Mouse (Mus musculus): ENCODE data around the gene Cic. TPM values are rescaled to one million over a fixed set of nuclear protein-coding genes. Genes with fewer than 3 reads are reported as not detected.
"Not testable (repeated sequence)": the region's sequence is repeated elsewhere in the genome, so short reads cannot be mapped to it uniquely, and the experiment has no call there.

The Cic gene
- polyA plus RNA-seq, 1 experiment from 2014 or later, result 29.7 TPM

- DNase-seq (ENCODE audit: low spot score, missing footprints), result peak; percentile 97
- under 1% methylated on average over 24 of the region's 25 CpGs for WGBS
- Histone ChIP-seq H3K4me3 (ENCODE audit: low read depth, low read length) (peak overlapping the region; percentile 92), H3K27ac (ENCODE audit: low read depth, low read length) (peak overlapping the region; percentile 88), H3K36me3 (ENCODE audit: control insufficient read depth, insufficient read depth, low read length) (peaks cover 12% of the 10 kb centered on the region; the same call in 1 of the 2 replicates), H3K4me1 (ENCODE audit: control insufficient read depth, insufficient read depth, low read length) (peaks cover 35% of the 10 kb centered on the region), H3K9me3 (ENCODE audit: control insufficient read depth, low read length) (no peaks in the 10 kb centered on the region), H3K4me2 (peak overlapping the region; percentile 74), H3K27me3 (ENCODE audit: control insufficient read depth, insufficient read depth, low read length) (no peaks in the 10 kb centered on the region), H3K9ac (ENCODE audit: low read length) (peak overlapping the region; percentile 87)
- ATAC-seq (ENCODE audit: low FRiP score), result no peak; the same call in 1 of the 2 replicates
Measured at GRCm38 (mm10) chr7:25248846-25249313, 18.6 kb upstream of the Cic start.

GRCm38 (mm10) chr7:25249314-25250140 is 18.0 kb upstream of the Cic start:
- Histone ChIP-seq H3K27ac (ENCODE audit: low read depth, low read length) (peak overlapping the region; percentile 88), H3K9ac (ENCODE audit: low read length) (peak overlapping the region; percentile 87), H3K4me2 (peak overlapping the region; percentile 74), H3K4me3 (ENCODE audit: low read depth, low read length) (peak overlapping the region; percentile 92), H3K4me1 (ENCODE audit: control insufficient read depth, insufficient read depth, low read length) (peaks cover 35% of the 10 kb centered on the region), H3K27me3 (ENCODE audit: control insufficient read depth, insufficient read depth, low read length) (no peaks in the 10 kb centered on the region), H3K9me3 (ENCODE audit: control insufficient read depth, low read length) (no peaks in the 10 kb centered on the region), H3K36me3 (ENCODE audit: control insufficient read depth, insufficient read depth, low read length) (peaks cover 9% of the 10 kb centered on the region; the same call in 1 of the 2 replicates)
- under 1% methylated on average over 42 of the region's 73 CpGs for WGBS
- peak; percentile 97 for DNase-seq (ENCODE audit: low spot score, missing footprints)
- ATAC-seq (ENCODE audit: low FRiP score), result peak; percentile 73

GRCm38 (mm10) chr7:25250141-25250972 is 17.1 kb upstream of the Cic start, which contains the start of gene Erf:
Gene Erf (minus strand): TSS chr7:25250761.
- Histone ChIP-seq H3K4me2 (peak within 1 kb of the TSS; percentile 74), H3K4me1 (ENCODE audit: control insufficient read depth, insufficient read depth, low read length) (peaks cover 35% of the 10 kb centered on the region), H3K4me3 (ENCODE audit: low read depth, low read length) (peak within 1 kb of the TSS; percentile 92), H3K9ac (ENCODE audit: low read length) (peak within 1 kb of the TSS; percentile 87), H3K36me3 (ENCODE audit: control insufficient read depth, insufficient read depth, low read length) (peaks cover under 1% of the 10 kb centered on the region; the same call in 1 of the 2 replicates), H3K27ac (ENCODE audit: low read depth, low read length) (peak within 1 kb of the TSS; percentile 88), H3K9me3 (ENCODE audit: control insufficient read depth, low read length) (no peaks in the 10 kb centered on the region), H3K27me3 (ENCODE audit: control insufficient read depth, insufficient read depth, low read length) (no peaks in the 10 kb centered on the region)
- ATAC-seq (ENCODE audit: low FRiP score) (peak; percentile 82), DNase-seq (ENCODE audit: low spot score, missing footprints) (peak; percentile 100)
- 2% methylated on average over 65 of the region's 81 CpGs for WGBS

- Histone ChIP-seq H3K4me1 (ENCODE audit: control insufficient read depth, insufficient read depth, low read length) (peaks cover 35% of the 10 kb centered on the region), H3K27me3 (ENCODE audit: control insufficient read depth, insufficient read depth, low read length) (no peaks in the 10 kb centered on the region), H3K4me3 (ENCODE audit: low read depth, low read length) (peak overlapping the region; percentile 92), H3K4me2 (peak overlapping the region; percentile 74), H3K27ac (ENCODE audit: low read depth, low read length) (peak overlapping the region; percentile 88), H3K9ac (ENCODE audit: low read length) (peak overlapping the region; percentile 87), H3K9me3 (ENCODE audit: control insufficient read depth, low read length) (no peaks in the 10 kb centered on the region), H3K36me3 (ENCODE audit: control insufficient read depth, insufficient read depth, low read length) (no peaks in the 10 kb centered on the region)
- ATAC-seq (ENCODE audit: low FRiP score) (peak; percentile 33; the same call in 1 of the 2 replicates), DNase-seq (ENCODE audit: low spot score, missing footprints) (peak; percentile 93)
- WGBS, result 2% methylated on average over 22 of the region's 22 CpGs
Measured at GRCm38 (mm10) chr7:25251071-25251791, 16.3 kb upstream of the Cic start.

GRCm38 (mm10) chr7:25251822-25252221 is 15.7 kb upstream of the Cic start:
- ATAC-seq (ENCODE audit: low FRiP score) (no peak), DNase-seq (ENCODE audit: low spot score, missing footprints) (peak; percentile 94)
- Histone ChIP-seq H3K4me2 (peak overlapping the region; percentile 74), H3K4me1 (ENCODE audit: control insufficient read depth, insufficient read depth, low read length) (peaks cover 31% of the 10 kb centered on the region), H3K36me3 (ENCODE audit: control insufficient read depth, insufficient read depth, low read length) (no peaks in the 10 kb centered on the region), H3K4me3 (ENCODE audit: low read depth, low read length) (peak overlapping the region; percentile 92), H3K9me3 (ENCODE audit: control insufficient read depth, low read length) (no peaks in the 10 kb centered on the region), H3K27ac (ENCODE audit: low read depth, low read length) (peak overlapping the region; percentile 88), H3K27me3 (ENCODE audit: control insufficient read depth, insufficient read depth, low read length) (no peaks in the 10 kb centered on the region), H3K9ac (ENCODE audit: low read length) (peak overlapping the region; percentile 87)
- WGBS, result 19% methylated on average over 8 of the region's 8 CpGs

- no peaks in the 10 kb centered on the region for H3K27me3 ChIP-seq (ENCODE audit: control insufficient read depth, insufficient read depth, low read length)
- no peak for ATAC-seq (ENCODE audit: low FRiP score)
- DNase-seq (ENCODE audit: low spot score, missing footprints), result no peak
- 75% methylated on average over 1 of the region's 1 CpGs for WGBS
- H3K4me3 ChIP-seq (ENCODE audit: low read depth, low read length), result no peak overlapping the region
- H3K36me3 ChIP-seq (ENCODE audit: control insufficient read depth, insufficient read depth, low read length), result no peaks in the 10 kb centered on the region
- no peaks in the 10 kb centered on the region for H3K9me3 ChIP-seq (ENCODE audit: control insufficient read depth, low read length)
- no peak overlapping the region for H3K9ac ChIP-seq (ENCODE audit: low read length)
- H3K4me2 ChIP-seq, result no peak overlapping the region
- H3K27ac ChIP-seq (ENCODE audit: low read depth, low read length), result no peak overlapping the region
- H3K4me1 ChIP-seq (ENCODE audit: control insufficient read depth, insufficient read depth, low read length), result peaks cover 5% of the 10 kb centered on the region
Measured at GRCm38 (mm10) chr7:25261896-25262295, 5.6 kb upstream of the Cic start.

- Histone ChIP-seq H3K27me3 (ENCODE audit: control insufficient read depth, insufficient read depth, low read length) (no peaks in the 10 kb centered on the region), H3K9ac (ENCODE audit: low read length) (no peak overlapping the region), H3K4me2 (no peak overlapping the region), H3K36me3 (ENCODE audit: control insufficient read depth, insufficient read depth, low read length) (no peaks in the 10 kb centered on the region), H3K4me1 (ENCODE audit: control insufficient read depth, insufficient read depth, low read length) (peaks cover 12% of the 10 kb centered on the region), H3K4me3 (ENCODE audit: low read depth, low read length) (no peak overlapping the region), H3K9me3 (ENCODE audit: control insufficient read depth, low read length) (no peaks in the 10 kb centered on the region), H3K27ac (ENCODE audit: low read depth, low read length) (no peak overlapping the region)
- ATAC-seq (ENCODE audit: low FRiP score) (no peak), DNase-seq (ENCODE audit: low spot score, missing footprints) (no peak)
- WGBS, result 24% methylated on average over 17 of the region's 17 CpGs
Measured at GRCm38 (mm10) chr7:25263968-25264870, 3.3 kb upstream of the Cic start.

- ATAC-seq (ENCODE audit: low FRiP score); H3K27ac ChIP-seq (ENCODE audit: low read depth, low read length); H3K4me3 ChIP-seq (ENCODE audit: low read depth, low read length); H3K9ac ChIP-seq (ENCODE audit: low read length); H3K36me3 ChIP-seq (ENCODE audit: control insufficient read depth, insufficient read depth, low read length); H3K4me2 ChIP-seq; DNase-seq (ENCODE audit: low spot score, missing footprints); H3K9me3 ChIP-seq (ENCODE audit: control insufficient read depth, low read length); H3K27me3 ChIP-seq (ENCODE audit: control insufficient read depth, insufficient read depth, low read length): not testable (repeated sequence)
- WGBS, result 87% methylated on average over 5 of the region's 5 CpGs
- H3K4me1 ChIP-seq (ENCODE audit: control insufficient read depth, insufficient read depth, low read length), result peaks cover 17% of the 10 kb centered on the region
Measured at GRCm38 (mm10) chr7:25265743-25266142, 1.8 kb upstream of the Cic start.

Data from midbrain, embryonic 11.5 days (tissue).